Mouse (Mus musculus): ENCODE results near the gene Cmpk1. TPM values are rescaled to one million over a fixed set of nuclear protein-coding genes. Genes with fewer than 3 reads are reported as not detected.

Gene Cmpk1
- polyA plus RNA-seq, 1 experiment, result 26.3 TPM

DNA sequence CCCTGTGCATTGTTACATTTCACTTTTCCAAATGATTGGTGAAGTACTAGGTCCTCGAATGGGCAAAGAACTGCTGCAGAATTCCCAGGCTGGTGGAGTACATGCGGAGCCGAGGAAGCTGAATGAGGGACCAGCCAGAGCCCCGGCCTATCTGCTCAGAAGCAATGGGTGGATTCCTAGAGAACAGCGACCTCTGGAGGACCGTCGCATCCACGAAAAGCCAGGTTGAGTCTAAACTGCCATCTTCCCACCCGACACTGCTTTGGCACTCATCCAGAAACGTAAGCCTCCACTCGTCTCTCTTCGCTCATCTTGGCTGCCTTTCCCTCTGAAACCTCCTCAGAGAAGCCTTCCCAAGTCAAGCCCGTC lies 73.5 kb downstream of the Cmpk1 start:
- Histone ChIP-seq H3K4me3 (ENCODE audit: insufficient read depth, low read depth, low read length) (no peak overlapping the region), H3K36me3 (ENCODE audit: control insufficient read depth, insufficient read depth, low read length) (no peaks in the 10 kb centered on the region), H3K27ac (ENCODE audit: insufficient read depth, low read depth, low read length) (no peak overlapping the region), H3K4me1 (ENCODE audit: control insufficient read depth, insufficient read depth, low read length) (no peaks in the 10 kb centered on the region), H3K27me3 (replicated peaks; ENCODE audit: control insufficient read depth, insufficient read depth, low read length) (no peaks in the 10 kb centered on the region)
- peak; percentile 50 for DNase-seq
- TF ChIP-seq POLR2A (IDR thresholded peaks at IDR 0.05; ENCODE audit: low read depth, low read length), result no peak
- peak; percentile 61 for TF ChIP-seq CTCF (conservative IDR thresholded peaks at IDR 0.05; ENCODE audit: insufficient read depth, insufficient read length, low read depth, low read length)
- 27% methylated on average over 13 of the region's 13 CpGs for WGBS

DNA sequence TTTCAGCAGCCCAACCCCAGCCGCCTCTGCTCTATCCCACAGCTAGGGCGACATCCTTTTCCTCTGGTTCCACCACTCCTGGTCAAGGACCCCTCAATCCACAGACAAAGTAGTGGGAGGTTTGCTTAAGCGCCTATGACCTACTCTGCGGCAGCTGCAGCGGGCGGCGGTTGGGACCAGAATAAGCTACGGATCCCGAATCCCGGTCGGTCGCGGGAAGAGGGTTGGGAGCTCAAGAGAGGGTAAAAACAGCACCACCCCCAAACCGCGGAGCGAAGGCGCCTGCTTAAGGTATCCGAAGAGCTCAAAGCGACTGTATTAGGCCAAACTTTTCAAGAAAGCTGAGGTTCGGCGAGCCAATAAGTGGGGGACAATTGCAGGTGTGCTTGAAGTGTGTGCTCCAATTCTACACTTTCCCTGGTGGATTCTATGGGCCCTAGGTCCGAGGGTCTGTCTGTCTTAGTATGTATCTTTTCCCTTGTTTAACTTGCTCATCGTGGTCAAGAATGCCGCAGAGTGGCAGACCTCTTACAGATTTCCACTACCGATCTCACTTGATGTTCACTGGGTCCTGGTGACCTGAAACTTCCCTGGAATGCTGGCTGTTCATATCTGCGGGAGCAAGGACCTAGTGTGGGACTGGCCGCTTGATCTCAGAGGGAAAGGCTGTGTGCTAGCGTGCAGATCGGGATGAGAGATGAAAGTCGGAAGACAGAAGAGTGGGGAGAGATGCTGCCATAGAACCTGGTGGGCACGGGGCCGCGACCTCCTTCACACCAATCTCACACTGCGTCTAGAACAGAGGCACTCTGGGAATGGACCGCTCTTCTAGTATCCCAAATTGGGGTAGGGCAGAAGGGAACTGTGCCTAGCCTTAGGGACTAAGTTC lies 74.1 kb downstream of the Cmpk1 start:
- no peak for DNase-seq
- no peak overlapping the region for H3K27ac ChIP-seq (ENCODE audit: insufficient read depth, low read depth, low read length)
- H3K4me3 ChIP-seq (ENCODE audit: insufficient read depth, low read depth, low read length), result no peak overlapping the region
- no peaks in the 10 kb centered on the region for H3K4me1 ChIP-seq (ENCODE audit: control insufficient read depth, insufficient read depth, low read length)
- no peaks in the 10 kb centered on the region for H3K36me3 ChIP-seq (ENCODE audit: control insufficient read depth, insufficient read depth, low read length)
- WGBS, result 42% methylated on average over 35 of the region's 35 CpGs
- no peaks in the 10 kb centered on the region; the same call in 1 of the 2 replicates for H3K27me3 ChIP-seq (replicated peaks; ENCODE audit: control insufficient read depth, insufficient read depth, low read length)
- TF ChIP-seq CTCF (conservative IDR thresholded peaks at IDR 0.05; ENCODE audit: insufficient read depth, insufficient read length, low read depth, low read length) (no peak), POLR2A (IDR thresholded peaks at IDR 0.05; ENCODE audit: low read depth, low read length) (no peak)

DNA sequence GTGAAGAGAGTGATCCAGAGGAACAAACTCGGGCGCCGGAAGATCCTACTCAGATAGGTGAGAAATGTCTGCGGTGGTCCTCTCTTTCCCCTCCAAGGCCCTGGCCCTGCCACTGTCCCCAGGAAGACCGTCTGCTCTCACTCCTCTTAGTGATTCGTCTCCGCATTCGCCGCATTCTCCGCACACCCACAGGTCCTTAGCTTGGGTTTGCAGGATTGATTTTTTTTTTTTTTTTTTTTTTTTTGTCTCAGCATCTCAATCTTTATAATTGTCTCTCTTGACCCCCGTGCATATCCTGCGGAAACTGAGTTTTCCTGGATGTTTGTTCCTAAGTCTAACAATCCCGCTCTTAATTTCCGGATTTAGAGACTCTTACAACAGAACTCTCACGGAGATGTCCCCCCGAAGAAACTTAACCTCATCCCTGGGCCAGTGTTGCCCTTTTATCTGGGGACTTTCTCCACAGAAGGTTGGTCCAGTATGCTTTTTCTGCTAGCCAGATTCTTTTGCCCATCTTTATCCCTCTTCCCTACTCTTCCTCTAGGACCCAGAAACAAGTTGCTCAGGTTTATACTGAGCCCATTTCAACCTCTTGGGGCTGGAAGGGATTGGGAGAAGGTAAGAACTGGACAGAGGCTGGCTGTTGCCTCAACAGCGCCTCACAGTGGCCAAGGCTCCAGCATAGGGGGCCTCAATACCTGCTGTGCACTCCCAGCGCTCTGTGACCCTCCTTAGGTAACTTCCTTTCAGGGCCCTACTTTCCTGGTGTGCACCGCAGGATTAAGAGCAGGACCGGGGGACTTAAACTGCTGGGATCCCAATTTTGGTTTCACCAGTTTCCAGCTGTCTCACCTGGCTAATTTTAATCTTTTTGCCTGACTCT lies 77.2 kb downstream of the Cmpk1 start:
- WGBS, result 7% methylated on average over 20 of the region's 20 CpGs
- peak; percentile 31 for DNase-seq
- H3K4me3 ChIP-seq (ENCODE audit: insufficient read depth, low read depth, low read length), result peak overlapping the region; percentile 68
- H3K27ac ChIP-seq (ENCODE audit: insufficient read depth, low read depth, low read length), result no peak overlapping the region
- TF ChIP-seq POLR2A (IDR thresholded peaks at IDR 0.05; ENCODE audit: low read depth, low read length) (no peak), CTCF (conservative IDR thresholded peaks at IDR 0.05; ENCODE audit: insufficient read depth, insufficient read length, low read depth, low read length) (peak; percentile 47)
- no peaks in the 10 kb centered on the region for H3K4me1 ChIP-seq (ENCODE audit: control insufficient read depth, insufficient read depth, low read length)
- H3K27me3 ChIP-seq (replicated peaks; ENCODE audit: control insufficient read depth, insufficient read depth, low read length), result peaks cover 2% of the 10 kb centered on the region; the same call in 1 of the 2 replicates
- H3K36me3 ChIP-seq (ENCODE audit: control insufficient read depth, insufficient read depth, low read length), result no peaks in the 10 kb centered on the region

Other genes with a start within 250 kb of the Cmpk1 start
- gene Gm12830, start 165.5 kb downstream of the Cmpk1 start, polyA plus RNA-seq (2012; rRNA removed), result not detected in 2 replicates
- 1.5 and 1.7 TPM in 2 replicates for gene Foxd2, start 78.4 kb downstream of the Cmpk1 start, polyA plus RNA-seq (2012; rRNA removed)
- not detected in 2 replicates for gene Foxe3, start 61.2 kb downstream of the Cmpk1 start, polyA plus RNA-seq (2012; rRNA removed)
- 0.11 and 0.13 TPM in 2 replicates for gene Stil, start 12.9 kb upstream of the Cmpk1 start, polyA plus RNA-seq (2012; rRNA removed)
- 1.7 and 1.8 TPM in 2 replicates for gene Tal1, start 69.2 kb upstream of the Cmpk1 start, polyA plus RNA-seq (2012; rRNA removed)
- 3,641 and 4,008 TPM in 2 replicates for gene Pdzk1ip1, start 101.5 kb upstream of the Cmpk1 start, polyA plus RNA-seq (2012; rRNA removed)
- gene Cyp4x1, start 147.0 kb upstream of the Cmpk1 start, polyA plus RNA-seq (2012; rRNA removed), result 0.04 and 0.06 TPM in 2 replicates

Measured in kidney, adult 2 months (tissue).